Mouse (Mus musculus): ENCODE measurements around the gene 1700037H04Rik. TPM values are rescaled to one million over a fixed set of nuclear protein-coding genes. Genes with fewer than 3 reads are reported as not detected.

Gene 1700037H04Rik
- polyA plus RNA-seq, 1 experiment, result 60.1 TPM

- no peak for TF ChIP-seq CTCF (IDR thresholded peaks at IDR 0.05; ENCODE audit: extremely low read depth, insufficient read depth, insufficient read length, insufficient replicate concordance)
- no peak; the same call in 1 of the 2 replicates for TF ChIP-seq POLR2A (IDR thresholded peaks at IDR 0.05; ENCODE audit: low read depth, low read length)
- DNase-seq (ENCODE audit: low read depth in 1 of 2, low spot score in 2 of 2), result no peak
- Histone ChIP-seq H3K27ac (ENCODE audit: insufficient read depth, low read length) (peak overlapping the region; percentile 89), H3K4me3 (ENCODE audit: extremely low read depth, insufficient read depth, insufficient read length) (no peak overlapping the region), H3K27me3 (ENCODE audit: control insufficient read depth, insufficient read depth, low read length) (no peaks in the 10 kb centered on the region), H3K4me1 (ENCODE audit: control insufficient read depth, insufficient read depth, insufficient read length) (peaks cover 30% of the 10 kb centered on the region; the same call in 1 of the 2 replicates), H3K36me3 (ENCODE audit: control insufficient read depth, insufficient read depth, low read length) (peaks cover 19% of the 10 kb centered on the region)
- 44% methylated on average over 5 of the region's 5 CpGs for WGBS
Observed at GRCm38 (mm10) chr2:131189521-131190309, 29.8 kb upstream of the 1700037H04Rik start.

DNA sequence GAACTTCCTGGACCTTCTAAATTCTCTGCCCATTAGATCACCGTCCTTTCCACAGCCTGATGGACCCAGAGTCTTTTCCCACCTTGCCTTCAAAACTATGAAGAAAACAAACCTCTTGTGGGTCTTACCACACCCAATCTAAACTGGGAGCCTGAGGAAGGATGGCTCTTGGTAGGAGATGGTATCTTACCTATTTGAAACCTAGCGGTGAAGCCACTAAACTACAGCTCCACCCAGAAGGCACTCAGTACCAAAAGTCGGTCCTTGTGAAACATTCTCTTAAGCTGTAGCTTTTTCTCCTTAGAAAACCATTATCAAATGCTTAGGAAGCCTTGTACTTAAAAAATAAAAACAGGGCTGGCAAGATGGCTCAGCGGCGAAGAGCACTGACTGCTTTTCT lies 28.4 kb upstream of the 1700037H04Rik start:
- WGBS, result 81% methylated on average over 5 of the region's 5 CpGs
- DNase-seq (ENCODE audit: low read depth in 1 of 2, low spot score in 2 of 2), result no peak
- TF ChIP-seq POLR2A (IDR thresholded peaks at IDR 0.05; ENCODE audit: low read depth, low read length) (no peak), CTCF (IDR thresholded peaks at IDR 0.05; ENCODE audit: extremely low read depth, insufficient read depth, insufficient read length, insufficient replicate concordance) (no peak)
- no peak overlapping the region for H3K4me3 ChIP-seq (ENCODE audit: extremely low read depth, insufficient read depth, insufficient read length)
- no peaks in the 10 kb centered on the region for H3K27me3 ChIP-seq (ENCODE audit: control insufficient read depth, insufficient read depth, low read length)
- H3K36me3 ChIP-seq (ENCODE audit: control insufficient read depth, insufficient read depth, low read length), result peaks cover 12% of the 10 kb centered on the region
- H3K27ac ChIP-seq (ENCODE audit: insufficient read depth, low read length), result no peak overlapping the region
- peaks cover 30% of the 10 kb centered on the region; the same call in 1 of the 2 replicates for H3K4me1 ChIP-seq (ENCODE audit: control insufficient read depth, insufficient read depth, insufficient read length)

GRCm38 (mm10) chr2:131187602-131187922 lies 27.7 kb upstream of the 1700037H04Rik start:
- H3K4me3 ChIP-seq (ENCODE audit: extremely low read depth, insufficient read depth, insufficient read length), result peak overlapping the region; percentile 94
- H3K27ac ChIP-seq (ENCODE audit: insufficient read depth, low read length), result peak overlapping the region; percentile 88
- WGBS, result 45% methylated on average over 3 of the region's 3 CpGs
- no peak for TF ChIP-seq CTCF (IDR thresholded peaks at IDR 0.05; ENCODE audit: extremely low read depth, insufficient read depth, insufficient read length, insufficient replicate concordance)
- no peak for TF ChIP-seq POLR2A (IDR thresholded peaks at IDR 0.05; ENCODE audit: low read depth, low read length)
- H3K36me3 ChIP-seq (ENCODE audit: control insufficient read depth, insufficient read depth, low read length), result peaks cover 4% of the 10 kb centered on the region
- peaks cover 28% of the 10 kb centered on the region; the same call in 1 of the 2 replicates for H3K4me1 ChIP-seq (ENCODE audit: control insufficient read depth, insufficient read depth, insufficient read length)
- no peak for DNase-seq (ENCODE audit: low read depth in 1 of 2, low spot score in 2 of 2)
- H3K27me3 ChIP-seq (ENCODE audit: control insufficient read depth, insufficient read depth, low read length), result no peaks in the 10 kb centered on the region

- peak within 1 kb of the TSS; percentile 88 for H3K27ac ChIP-seq (ENCODE audit: insufficient read depth, low read length)
Observed at GRCm38 (mm10) chr2:131186771-131187601, 27.1 kb upstream of the 1700037H04Rik start, which contains the start of the genes Cdc25b and Spef1. Gene Cdc25b (plus strand): TSS chr2:131186949. Gene Spef1 (minus strand): TSS chr2:131187282.

DNA sequence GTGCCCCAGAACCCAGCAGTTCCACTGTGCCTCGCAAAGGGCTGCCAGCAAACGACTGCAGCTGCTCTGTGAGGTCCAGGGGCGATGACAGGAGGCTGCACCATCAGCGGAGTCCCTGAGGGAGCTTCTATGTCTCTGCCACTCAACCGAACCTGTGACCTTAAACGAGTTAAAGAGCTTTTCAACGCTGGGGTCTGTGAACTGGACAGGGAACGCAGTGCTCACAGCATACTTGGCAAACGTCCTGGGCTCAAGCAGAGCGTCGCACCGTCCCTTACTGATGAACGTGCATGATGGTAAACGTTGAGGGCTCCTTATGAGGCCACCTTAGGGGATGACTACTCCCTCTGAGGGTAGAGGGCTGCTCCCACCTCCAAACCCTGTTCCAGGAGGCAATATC lies 26.5 kb upstream of the 1700037H04Rik start:
- DNase-seq (ENCODE audit: low read depth in 1 of 2, low spot score in 2 of 2), result no peak
- peaks cover 26% of the 10 kb centered on the region; the same call in 1 of the 2 replicates for H3K4me1 ChIP-seq (ENCODE audit: control insufficient read depth, insufficient read depth, insufficient read length)
- H3K27ac ChIP-seq (ENCODE audit: insufficient read depth, low read length), result peak overlapping the region; percentile 44
- TF ChIP-seq POLR2A (IDR thresholded peaks at IDR 0.05; ENCODE audit: low read depth, low read length) (no peak), CTCF (IDR thresholded peaks at IDR 0.05; ENCODE audit: extremely low read depth, insufficient read depth, insufficient read length, insufficient replicate concordance) (no peak)
- H3K36me3 ChIP-seq (ENCODE audit: control insufficient read depth, insufficient read depth, low read length), result no peaks in the 10 kb centered on the region
- H3K27me3 ChIP-seq (ENCODE audit: control insufficient read depth, insufficient read depth, low read length), result no peaks in the 10 kb centered on the region
- H3K4me3 ChIP-seq (ENCODE audit: extremely low read depth, insufficient read depth, insufficient read length), result peak overlapping the region; percentile 94
- WGBS, result 3% methylated on average over 14 of the region's 14 CpGs

More at GRCm38 (mm10) chr2:131186771-131187601, 27.1 kb upstream of the 1700037H04Rik start, which contains the start of the genes Cdc25b and Spef1:
- Histone ChIP-seq H3K4me3 (ENCODE audit: extremely low read depth, insufficient read depth, insufficient read length) (peak within 1 kb of the TSS; percentile 94), H3K4me1 (ENCODE audit: control insufficient read depth, insufficient read depth, insufficient read length) (peaks cover 28% of the 10 kb centered on the region; the same call in 1 of the 2 replicates), H3K27me3 (ENCODE audit: control insufficient read depth, insufficient read depth, low read length) (no peaks in the 10 kb centered on the region), H3K36me3 (ENCODE audit: control insufficient read depth, insufficient read depth, low read length) (peaks cover 3% of the 10 kb centered on the region)
- DNase-seq (ENCODE audit: low read depth in 1 of 2, low spot score in 2 of 2), result peak; percentile 53 to 86
- TF ChIP-seq CTCF (IDR thresholded peaks at IDR 0.05; ENCODE audit: extremely low read depth, insufficient read depth, insufficient read length, insufficient replicate concordance) (0 out of 2 replicates have a peak, but pooled peaks have one; percentile 6), POLR2A (IDR thresholded peaks at IDR 0.05; ENCODE audit: low read depth, low read length) (peak; percentile 43; the same call in 1 of the 2 replicates)
- whole genome bisulfite sequencing, result 2% methylated on average over 42 of the region's 43 CpGs

DNA sequence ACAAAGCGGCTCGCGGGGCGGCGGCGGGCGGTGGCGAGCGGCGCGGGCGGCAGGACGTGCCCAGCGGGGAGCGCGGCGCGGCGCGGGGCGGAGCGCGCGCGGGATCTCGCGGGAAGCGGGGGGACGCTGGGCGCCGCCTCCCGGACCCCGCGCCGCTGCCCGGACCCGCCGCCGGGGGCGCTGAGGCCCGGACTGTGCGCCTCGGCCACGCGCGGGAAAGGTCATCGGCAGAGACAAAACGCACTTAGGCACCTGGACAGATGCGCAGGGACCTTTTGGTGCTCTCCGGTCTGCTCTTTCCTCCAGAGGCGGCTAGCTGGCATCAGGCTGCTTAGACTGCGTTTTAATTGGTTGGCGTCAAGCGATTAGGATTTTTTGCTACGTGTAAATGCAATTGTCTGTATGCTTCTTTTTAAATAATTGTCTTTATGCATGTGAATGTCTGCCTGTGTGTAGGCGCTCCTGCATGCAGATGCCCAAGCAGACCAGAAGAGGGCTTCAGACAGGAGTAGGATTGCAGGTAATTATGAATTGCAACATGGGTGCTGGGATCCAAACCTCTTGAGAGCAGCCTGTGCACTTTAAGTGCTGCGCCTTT lies 20.2 kb upstream of the 1700037H04Rik start, which contains the start of gene Cenpb:
Gene Cenpb, minus strand, starts transcription at position 78 of the 598 bp plus-strand sequence.
- H3K27ac ChIP-seq (ENCODE audit: insufficient read depth, low read length), result peak within 1 kb of the TSS; percentile 69
- 4% methylated on average over 57 of the region's 57 CpGs for WGBS
- H3K4me1 ChIP-seq (ENCODE audit: control insufficient read depth, insufficient read depth, insufficient read length), result peaks cover 9% of the 10 kb centered on the region
- TF ChIP-seq POLR2A (IDR thresholded peaks at IDR 0.05; ENCODE audit: low read depth, low read length) (no peak), CTCF (IDR thresholded peaks at IDR 0.05; ENCODE audit: extremely low read depth, insufficient read depth, insufficient read length, insufficient replicate concordance) (peak; percentile 54; the same call in 1 of the 2 replicates)
- peak within 1 kb of the TSS; percentile 78 for H3K4me3 ChIP-seq (ENCODE audit: extremely low read depth, insufficient read depth, insufficient read length)
- H3K36me3 ChIP-seq (ENCODE audit: control insufficient read depth, insufficient read depth, low read length), result no peaks in the 10 kb centered on the region
- no peaks in the 10 kb centered on the region for H3K27me3 ChIP-seq (ENCODE audit: control insufficient read depth, insufficient read depth, low read length)
- DNase-seq (ENCODE audit: low read depth in 1 of 2, low spot score in 2 of 2), result peak; percentile 44 to 73
